Mouse (Mus musculus) MN1 (cell line): ENCODE data around the gene Dcaf5.

Experiments
- DNase-seq: peaks from one replicate; pipeline ENCODE4 v3.0.0-alpha.2; 2016; ENCODE audit warnings: low spot score

Gene Dcaf5

DNA sequence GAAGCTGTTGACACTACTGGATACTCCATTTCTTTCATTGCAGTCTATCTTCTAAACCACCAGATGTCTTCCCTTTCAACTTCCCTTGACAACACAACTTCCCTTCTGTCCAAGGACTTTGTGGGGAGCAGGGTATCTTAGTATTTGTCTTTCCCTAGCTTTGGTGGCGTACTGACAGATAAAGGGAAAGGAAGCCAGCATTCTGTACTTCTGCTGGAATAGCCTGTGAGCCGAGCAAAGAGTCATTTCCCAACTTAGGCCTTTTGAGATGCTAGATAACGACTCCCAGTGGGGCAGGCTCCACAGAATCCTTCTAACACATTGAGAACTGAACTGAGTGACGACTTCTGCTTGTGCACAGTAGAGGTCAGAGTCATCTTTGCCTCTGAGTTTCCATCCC is 102.2 kb downstream of the Dcaf5 start:
- DNase-seq, result no peak

DNA sequence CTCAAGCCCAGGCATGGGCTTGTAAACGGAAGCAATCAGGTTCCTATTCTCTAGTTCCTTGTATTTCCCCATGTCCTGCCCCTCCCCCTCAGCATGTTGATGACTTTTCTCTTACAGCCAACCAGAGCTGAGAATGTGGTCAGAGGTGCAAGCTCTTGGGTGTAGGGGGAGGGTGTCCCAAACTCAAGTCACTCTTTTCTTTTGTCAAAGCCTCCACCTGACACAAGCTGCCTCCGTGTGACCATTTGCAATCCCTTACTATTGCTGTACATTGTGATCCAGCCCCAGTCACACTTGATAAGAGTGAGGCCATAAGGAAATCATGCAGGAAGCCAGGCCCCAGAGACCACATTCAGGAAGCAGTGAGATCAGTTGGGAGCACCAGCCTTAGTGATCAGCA is 104.8 kb downstream of the Dcaf5 start:
- no peak for DNase-seq

DNA sequence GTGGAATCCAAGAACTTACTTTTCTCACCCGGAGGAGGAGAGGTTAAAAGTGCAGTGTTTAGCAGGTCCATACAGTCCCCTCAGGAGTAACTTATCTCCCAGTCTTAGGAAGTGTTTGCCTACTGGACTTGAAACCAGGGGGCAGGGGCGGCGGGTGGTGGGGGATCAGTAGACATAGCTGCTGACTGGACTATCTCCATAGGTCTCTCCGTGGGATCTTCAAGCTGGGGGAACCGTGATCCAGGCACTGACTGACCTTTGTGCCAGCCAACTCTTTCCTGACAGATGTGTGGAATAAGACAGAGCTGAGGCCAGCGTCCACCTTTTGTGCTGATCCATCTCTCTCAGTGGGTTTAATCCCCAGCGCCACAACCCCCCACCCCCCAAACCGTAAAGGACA is 105.6 kb downstream of the Dcaf5 start:
- DNase-seq, result no peak

DNA sequence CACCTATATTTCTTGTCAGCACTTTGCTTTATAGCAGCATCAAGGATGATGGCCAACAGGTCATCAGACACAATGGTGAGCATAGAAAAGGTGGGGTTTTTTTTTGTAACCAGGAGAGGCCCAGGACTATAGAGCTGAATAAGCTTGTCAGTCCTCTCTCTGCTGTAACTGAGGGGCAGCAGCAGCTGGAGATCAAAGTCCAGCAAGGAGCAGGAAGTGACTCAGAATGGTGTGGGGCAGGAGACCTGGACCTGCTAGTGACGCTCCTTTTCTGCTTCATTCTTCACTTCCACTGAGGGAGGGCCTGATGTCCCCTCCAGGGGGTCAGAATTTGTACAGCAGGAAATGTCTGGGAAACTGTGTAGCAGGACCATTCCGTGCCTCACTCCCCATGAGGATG is 106.8 kb downstream of the Dcaf5 start:
- DNase-seq, result no peak

DNA sequence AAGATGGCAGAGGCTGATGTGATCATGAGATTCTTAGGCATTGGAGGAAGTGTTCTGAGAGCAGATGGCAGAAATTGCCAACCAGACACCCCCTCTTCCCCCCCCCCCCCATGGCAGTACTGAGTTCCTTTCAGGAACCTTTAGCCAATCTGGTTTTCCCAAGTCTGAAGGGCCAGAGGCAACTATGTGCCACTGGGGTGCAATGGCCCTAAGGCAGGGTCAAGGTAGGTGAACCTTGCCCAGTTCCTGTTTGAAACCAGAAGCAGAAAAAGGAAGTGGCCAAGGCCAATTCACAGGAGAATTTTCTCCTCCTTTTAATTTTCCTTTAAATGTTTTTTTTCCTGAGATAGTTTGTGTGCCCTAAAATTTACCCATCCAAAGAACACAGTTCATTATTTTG is 110.4 kb downstream of the Dcaf5 start:
- DNase-seq, result no peak

DNA sequence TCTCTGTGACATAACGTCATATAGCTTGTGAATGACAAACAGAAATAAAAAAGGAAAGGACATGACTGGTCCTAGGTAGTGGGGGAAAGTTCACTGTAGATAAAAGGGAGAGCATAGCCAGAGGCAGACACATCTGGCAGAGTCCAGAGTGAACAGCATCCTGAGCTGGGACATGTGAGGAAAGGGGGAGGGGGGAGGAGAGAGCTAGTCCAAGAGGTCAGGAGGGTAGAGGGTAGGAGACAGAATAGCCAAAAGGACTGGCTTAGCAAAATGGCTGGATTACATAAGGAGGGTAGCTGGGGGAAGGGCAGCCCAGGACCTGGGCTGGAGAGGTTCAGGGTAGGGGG is 111.6 kb downstream of the Dcaf5 start:
- no peak for DNase-seq

DNA sequence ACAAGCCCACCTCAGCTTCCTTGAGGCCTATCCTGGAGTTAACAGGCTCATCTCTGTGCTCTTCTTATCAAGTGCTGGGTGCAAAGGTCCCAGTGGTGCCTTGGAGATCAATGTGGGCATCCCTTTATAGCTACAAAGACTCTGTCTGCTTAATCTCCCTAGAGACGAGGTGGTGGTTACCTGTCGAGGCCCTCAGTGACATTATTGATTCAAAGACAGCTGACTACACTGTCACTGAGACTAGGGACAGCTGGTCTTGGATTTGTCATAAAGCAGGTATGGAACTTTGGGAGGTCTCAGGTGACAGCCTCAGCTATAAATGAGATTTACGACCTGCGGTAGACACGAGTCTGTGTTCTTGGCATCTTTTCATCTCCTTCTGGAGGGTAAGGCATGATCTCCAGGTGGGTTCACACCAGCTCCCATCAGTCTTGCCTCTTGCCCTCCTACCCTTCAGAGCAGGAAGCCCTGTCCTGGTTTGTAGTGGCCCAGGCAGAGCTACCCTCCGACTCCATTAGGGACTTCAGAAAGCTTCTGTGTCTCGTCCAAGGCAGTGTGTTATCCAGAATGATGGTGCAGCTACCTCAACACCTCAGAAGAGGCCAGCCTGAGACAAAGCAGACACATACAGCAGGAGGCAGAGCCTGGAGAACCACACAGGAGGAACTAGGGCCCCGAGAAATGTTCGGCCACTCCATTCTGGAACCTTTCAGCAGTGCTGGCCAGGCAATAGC is 112.2 kb downstream of the Dcaf5 start:
- DNase-seq, result peak; percentile 75

DNA sequence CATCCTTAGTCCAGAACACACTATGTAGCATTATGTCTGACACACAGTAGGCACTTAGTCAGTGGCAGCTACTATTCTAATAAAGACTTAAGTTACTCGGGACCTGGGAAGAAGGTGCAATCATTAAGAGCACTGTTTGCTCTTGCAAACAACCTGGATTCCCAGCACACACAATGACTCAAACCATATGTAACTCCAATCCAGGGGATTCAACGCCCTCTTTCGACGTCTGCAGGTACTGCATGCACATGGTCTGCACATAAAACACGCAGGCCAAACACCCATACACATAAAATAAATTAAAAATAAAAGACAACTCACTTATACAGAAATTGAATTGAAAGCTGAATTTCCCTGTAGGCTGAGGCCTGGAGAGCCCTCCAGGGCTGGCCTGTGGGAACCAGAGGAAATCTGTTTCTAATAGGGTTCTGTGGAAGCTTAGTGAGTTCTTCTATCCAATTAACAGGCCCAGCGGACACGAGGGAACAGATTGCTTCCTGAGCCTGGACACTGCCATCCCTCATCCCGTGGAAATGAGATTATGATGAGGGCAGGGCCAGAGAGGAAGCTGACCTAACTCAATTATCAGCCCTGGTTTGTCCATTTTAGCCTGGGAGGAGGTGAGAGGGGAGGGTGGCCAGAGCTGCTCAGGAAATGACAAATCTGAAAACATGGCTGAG is 112.9 kb downstream of the Dcaf5 start:
- DNase-seq, result peak; percentile 95

DNA sequence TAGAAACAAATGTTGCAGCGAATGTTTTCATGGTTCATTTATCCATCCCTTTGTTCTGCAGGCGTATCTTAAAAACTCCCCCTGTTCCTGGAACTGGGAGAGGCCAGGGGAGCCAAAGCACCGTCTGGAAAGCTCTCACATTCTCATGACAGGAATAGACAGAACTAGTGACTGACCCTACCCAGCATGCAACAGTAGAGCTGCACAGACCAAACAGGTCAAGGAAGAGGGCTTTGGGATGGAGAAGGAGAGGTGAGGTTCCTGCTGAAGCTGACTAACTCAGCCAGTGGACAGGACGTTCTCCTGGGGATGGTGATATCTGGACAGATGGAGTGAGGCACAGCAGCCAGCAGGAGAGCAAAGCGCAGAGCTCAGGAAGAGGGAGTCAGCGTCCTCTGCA is 113.9 kb downstream of the Dcaf5 start:
- no peak for DNase-seq

DNA sequence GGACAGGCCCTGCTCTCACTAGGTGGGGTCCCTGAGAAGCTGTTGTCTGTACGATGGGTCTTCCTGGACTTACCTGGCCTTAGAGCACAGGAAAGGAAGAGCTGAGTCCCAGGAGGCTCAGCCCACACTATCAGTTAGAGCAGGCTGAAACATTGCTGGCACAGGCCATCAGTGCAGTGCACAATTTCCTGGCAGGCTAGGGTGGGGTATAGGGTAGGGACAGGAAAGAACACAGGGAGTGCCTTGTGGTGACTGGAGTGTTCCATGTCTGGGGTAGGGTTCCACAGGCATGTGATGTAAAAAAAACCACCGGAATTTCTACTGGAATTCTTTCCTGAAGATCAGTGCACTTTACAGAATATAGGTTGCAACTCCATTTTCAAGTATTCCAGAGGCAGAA is 117.3 kb downstream of the Dcaf5 start:
- DNase-seq, result no peak

DNA sequence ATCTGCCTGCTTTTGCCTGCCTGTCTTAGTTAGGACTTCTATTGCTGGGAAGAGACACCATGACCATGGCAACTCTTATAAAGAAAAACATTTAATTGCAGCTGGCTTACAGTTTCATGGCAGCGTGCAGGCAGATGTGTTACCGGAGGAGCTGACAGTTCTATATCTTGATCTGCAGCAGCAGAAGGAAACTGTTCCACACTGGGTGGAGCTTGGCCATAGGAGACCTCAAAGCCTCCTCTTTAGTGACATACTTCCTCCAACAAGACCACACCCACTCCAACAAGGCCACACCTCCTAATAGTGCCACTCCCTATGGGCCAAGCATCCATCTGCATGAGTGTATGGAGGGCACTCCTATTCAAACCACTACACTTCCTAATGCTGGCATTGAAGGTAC is 121.1 kb downstream of the Dcaf5 start:
- DNase-seq, result no peak

DNA sequence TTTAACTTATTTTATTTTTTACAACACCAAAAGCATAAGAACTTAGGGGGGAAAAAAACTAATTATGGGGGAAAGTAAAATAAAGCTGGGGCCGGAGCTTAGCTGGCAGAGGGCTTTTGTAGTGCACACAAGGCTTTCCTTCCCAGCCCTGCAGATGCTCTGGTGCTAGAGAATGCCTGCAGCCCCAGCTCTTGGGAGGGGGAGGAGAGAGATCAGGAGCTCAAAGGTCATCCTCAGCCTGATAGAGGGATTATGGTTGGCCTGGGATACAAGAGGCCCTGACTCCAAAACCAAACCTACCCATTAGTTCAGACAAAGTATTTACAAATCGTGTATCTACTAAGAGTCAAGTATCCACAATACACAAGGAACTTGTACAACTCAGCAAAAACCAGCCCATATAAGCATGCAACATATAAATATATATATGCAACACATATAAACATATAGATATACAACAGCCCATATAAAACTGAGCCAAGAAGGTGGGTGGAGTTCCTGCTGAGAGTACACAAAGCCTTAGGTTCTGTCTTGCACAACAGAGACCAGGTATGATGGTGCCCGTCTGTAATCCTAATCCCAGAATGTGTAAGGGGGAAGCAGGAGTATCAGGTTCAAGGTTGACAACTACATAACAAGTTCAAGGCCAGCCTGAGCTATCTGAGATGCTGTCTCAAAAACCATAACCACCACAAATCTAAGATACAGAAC is 124.3 kb downstream of the Dcaf5 start:
- DNase-seq, result no peak

DNA sequence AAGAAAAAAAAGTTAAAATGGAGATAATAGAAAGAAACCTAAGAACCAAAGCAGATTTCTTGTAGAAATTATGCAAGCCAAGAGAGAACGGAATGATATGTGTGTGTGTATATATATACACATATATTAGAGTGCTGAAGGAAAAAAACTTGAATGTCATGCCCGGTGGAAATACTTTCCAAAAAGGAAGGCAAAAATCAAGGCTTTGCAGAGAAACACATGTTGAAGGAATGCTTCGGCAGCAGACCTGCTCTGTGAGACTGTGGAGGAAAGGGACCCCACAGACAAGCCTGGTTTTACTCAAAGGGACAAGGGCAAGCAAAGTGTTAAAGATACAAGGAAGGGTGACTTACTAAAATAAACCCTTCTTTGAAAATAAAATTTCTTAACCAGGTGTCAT is 128.8 kb downstream of the Dcaf5 start:
- DNase-seq, result no peak

DNA sequence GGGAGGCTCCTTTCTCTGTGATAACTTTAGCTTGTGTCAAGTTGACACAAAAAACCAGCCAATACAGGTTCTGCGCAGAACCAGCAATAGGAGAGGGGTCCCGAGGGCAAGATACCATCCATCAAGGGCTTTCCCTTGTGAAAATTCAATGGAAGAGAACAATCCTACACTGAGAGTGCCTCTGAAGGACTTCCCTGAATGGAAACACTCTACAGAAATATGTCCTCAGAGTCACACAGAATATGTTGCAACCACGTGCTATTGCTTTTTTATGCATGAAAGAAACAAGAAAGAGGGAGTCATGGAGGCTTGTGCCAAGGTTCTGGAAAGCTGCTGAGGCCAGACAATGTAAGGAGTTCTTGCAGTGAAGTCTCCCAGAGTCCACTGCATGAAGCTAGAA is 131.9 kb downstream of the Dcaf5 start:
- DNase-seq, result no peak

DNA sequence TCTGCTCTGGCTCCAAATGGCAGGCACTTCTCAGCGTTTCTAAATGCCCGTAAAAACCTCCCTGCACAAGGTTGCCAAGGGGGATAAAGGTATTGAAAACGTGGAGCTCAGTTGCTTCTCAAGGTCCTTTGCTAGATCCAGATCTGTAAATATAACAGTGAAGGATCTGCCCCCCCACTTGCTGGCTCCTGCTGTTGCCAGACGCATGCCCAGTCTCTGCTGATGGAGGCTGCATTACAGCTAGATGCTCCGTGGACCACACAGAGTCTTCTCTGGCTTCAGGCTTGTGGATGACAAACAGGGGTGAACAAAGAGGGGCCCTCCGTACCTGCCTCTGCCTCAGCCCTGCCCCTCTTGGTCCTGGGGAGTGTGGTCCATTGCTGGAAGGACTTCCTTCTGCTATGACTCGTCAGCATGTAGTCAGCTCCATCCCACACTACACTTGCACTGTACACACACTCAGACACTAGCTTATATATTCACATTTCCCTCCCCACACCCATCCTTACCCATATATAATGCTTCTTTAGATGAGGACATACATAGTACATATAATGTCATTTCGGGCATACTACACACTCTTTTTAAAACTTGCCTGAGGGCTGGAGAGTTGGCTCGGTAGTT is 135.5 kb downstream of the Dcaf5 start:
- DNase-seq, result no peak

DNA sequence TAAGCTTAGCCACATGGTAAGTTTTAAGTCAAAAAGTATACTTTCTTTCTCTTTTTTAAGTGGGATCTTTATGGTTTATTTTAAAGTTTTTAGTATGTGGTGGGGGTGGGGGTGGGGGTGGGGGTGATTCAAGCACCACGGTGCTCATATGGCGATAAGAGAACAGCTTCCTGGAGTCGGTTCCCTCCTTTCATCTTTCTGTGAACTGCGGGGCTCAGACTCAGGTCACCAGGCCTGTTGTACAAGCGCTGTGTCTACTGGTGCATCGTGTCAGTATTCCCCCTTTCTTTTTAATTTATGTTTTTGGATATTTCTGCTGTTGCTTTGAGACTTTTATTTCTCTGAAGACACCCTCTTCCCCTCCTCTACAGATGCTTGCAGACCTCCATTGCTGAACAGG is 137.7 kb downstream of the Dcaf5 start:
- no peak for DNase-seq

DNA sequence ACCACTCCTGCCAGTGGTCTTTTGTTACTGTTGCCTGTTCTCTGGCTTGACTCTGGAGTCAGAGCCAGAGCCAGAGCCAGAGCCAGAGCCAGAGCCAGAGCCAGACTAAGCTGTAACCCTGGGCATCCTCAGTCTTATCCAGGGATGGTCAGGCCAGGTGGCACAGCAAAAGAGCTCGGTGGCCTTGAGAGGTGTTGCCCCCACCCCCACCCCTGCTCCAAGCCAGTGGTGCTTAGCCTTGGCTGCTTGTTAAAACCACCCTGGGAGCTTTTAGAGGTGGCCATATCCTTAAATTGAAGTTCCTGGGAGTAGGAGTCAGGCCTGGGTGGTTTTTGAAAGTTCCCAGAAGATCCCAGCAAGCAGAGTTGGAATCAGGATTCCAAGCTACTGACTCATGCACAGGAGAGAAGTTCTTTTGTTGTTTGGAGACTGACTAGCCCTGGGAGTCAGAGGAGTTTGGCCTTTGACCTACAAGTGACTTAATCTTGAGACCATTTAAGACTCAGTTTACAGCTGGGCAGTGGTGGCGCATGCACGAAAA is 144.4 kb downstream of the Dcaf5 start:
- DNase-seq, result no peak

DNA sequence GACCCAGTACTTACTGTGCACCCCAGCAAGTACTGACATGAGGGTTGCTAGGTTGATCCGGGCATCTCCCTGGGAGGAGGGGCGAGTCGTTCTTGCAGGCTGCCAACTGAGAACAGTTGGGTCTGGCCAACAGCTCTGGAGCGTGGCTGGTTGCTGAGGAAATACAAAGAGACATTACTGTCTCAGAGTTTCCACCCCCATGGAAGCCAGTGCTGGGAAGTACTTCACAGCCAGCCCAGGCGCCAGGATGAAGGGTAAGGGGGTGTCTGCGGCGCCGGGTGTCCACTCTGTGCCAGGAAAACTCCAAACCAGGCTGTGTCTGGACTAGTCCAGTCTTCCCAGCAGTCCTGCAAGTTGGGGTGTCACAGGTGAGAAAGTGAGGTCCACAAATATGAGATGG is 145.4 kb downstream of the Dcaf5 start:
- no peak for DNase-seq

DNA sequence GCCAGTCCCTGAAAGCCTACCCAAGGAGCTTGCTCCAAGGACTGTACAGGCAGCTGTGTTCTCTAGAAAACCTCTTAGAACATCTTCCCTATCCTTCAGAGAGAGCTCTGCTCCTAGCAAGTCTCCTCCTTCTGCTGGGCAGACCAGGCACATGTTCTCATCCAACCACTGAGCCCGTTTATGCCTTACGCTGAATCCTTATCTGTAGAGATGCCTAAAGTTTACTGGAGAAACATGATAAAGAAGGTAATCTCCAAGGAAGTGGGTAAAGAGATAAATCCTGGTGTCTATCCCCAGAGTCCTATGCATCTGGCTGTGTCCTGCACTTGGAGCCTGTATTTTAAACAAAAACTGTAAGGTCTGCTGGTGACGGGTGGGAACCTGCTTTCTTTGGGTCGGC is 145.9 kb downstream of the Dcaf5 start:
- no peak for DNase-seq

DNA sequence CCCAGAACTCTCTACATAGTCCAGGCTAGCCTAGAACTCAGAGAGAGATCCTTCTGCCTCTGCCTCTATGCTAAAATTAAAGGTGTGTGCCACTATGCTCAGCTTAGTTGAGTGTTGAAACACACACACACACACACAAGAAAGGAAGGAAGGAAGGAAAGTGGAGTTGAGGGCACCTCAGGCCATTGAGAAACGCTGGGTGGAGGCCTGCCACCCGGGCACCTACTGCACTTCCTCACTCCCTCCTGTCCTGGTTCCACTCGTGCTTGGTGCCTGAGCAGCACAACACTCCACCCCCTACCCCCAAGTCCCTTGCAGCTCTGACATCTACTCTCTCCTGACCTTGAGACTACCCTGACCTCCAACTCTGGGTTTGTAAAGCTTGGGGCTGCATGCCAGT is 146.7 kb downstream of the Dcaf5 start:
- DNase-seq, result no peak

DNA sequence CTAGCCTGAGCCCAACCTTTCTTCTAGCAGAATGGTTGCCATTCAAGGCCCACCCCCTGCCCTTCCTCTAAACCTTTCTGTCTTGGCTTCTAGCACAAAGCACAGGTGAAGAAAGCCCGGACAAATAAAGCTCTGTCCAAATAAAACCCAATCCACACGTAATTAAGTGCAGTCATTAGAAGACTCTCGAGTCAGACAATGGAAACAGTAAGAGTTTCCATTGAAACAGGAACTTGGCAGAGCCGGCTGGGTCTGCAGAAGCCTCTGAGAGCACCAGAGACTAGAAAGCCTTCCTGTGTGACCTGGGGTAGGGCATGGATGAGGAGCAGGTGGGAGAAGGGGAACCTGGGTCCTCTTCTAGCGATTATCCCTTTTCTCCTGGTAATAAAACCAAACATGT is 150.5 kb downstream of the Dcaf5 start:
- DNase-seq, result no peak
